ENCODE assay signal across 1 mouse cellular context in the genomic region with DNA sequence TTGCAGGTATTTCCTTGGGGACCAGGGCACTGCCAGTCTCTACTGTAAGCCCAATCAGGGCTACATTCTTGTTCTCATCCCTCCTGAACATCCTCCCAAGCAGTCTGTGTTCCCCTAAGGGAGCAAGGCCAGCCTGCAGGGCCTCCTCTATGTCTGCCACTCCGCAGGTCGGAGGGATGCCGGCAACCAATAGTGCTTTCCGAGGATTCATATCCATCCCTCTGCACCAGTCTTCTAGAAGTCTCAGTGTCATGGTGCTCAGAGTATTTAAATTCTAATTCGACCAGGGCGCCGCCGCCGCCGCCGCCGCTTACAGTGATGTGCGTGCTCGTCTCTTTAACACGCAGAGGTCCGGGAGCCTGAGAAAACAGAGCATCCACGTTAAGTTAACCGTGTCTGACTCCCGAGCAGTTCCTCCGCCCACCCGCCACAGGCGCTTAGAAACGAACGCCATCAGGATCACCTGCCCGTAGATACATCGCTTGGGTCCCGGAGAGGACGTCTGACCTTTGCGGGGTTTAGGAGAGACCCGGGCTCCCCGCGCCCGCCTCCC.
TF ChIP-seq lines count a peak whose summit lies in the region.

No protein-coding gene starts in this region.

TF ChIP-seq in CH12.LX, 34 proteins besides CTCF, POLR2A, EP300 and RAD21:
- no peak for TF ChIP-seq ZNF384 (IDR thresholded peaks at IDR 0.05; ENCODE audit: low read depth, low read length)
- TF ChIP-seq UBTF (IDR thresholded peaks at IDR 0.05; ENCODE audit: low read depth, low read length) = 0 out of 2 replicates have a peak, but pooled peaks have one; percentile 46
